Mouse (Mus musculus): ENCODE results near the gene Hoxb1.

DNA sequence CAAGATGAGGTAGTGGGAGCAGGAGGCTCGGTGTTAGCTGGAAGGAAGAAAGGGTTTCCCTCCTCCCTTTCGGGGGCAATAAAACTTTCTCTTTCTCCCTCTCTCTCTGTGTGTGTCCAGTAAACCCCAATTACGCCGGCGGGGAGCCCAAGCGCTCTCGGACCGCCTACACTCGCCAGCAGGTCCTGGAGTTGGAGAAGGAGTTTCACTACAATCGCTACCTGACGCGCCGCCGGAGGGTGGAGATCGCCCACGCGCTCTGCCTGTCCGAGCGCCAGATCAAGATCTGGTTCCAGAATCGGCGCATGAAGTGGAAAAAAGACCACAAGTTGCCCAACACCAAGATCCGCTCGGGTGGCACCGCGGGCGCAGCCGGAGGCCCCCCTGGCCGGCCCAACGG lies 45.6 kb upstream of the Hoxb1 start:
- TF ChIP-seq CTCF (IDR thresholded peaks at IDR 0.05; ENCODE audit: extremely low read depth, insufficient read depth, insufficient read length, insufficient replicate concordance) (no peak), POLR2A (IDR thresholded peaks at IDR 0.05; ENCODE audit: low read depth, low read length) (no peak)
